Mouse (Mus musculus) olfactory bulb, adult 2 months (tissue): ENCODE results near the gene Atf7.

Experiments used
- CTCF ChIP-seq: fragments of 200-500 bp; IDR thresholded peaks from 2 replicates; pipeline ENCODE4 v1.5.1; 2012; ENCODE audit warnings: low read depth, mild to moderate bottlenecking, low read length, moderate library complexity; ENCODE audit not compliant: insufficient read depth
- POLR2A ChIP-seq: fragments of 200-500 bp; IDR thresholded peaks from 2 replicates; pipeline ENCODE4 v1.6.1; 2012; ENCODE audit warnings: mild to moderate bottlenecking, low read depth, low read length, moderate library complexity; ENCODE audit not compliant: insufficient read depth

- TF ChIP-seq POLR2A (no peak), CTCF (no peak)
Observed at GRCm38 (mm10) chr15:102563681-102564080, 61.6 kb downstream of the Atf7 start.
